Mouse (Mus musculus): ENCODE measurements at regions not wholly inside any gene's neighbourhood (a gene's known extent, or its start where the extent isn't known, plus 50 kb on each side); places are given as distances from the start of the nearest gene placed in this dataset.
"Not testable (repeated sequence)": the region's sequence is repeated elsewhere in the genome, so short reads cannot be mapped to it uniquely, and the experiment has no call there.

GRCm38 (mm10) chr14:15868520-15868919 is 380.6 kb upstream of the Ngly1 start:
- intact Hi-C loops (cut with DNase I), result no loop called here

GRCm38 (mm10) chr14:15872013-15872412 is 377.1 kb upstream of the Ngly1 start:
- intact Hi-C loops (cut with DNase I), result no loop called here

GRCm38 (mm10) chr14:15880146-15880545 is 368.9 kb upstream of the Ngly1 start:
- intact Hi-C loops (cut with DNase I), result loop anchor here (2.0 kb wide), 1 partner anchor 525 kb away; no protein-coding TSS in a partner anchor

- intact Hi-C loops (cut with DNase I), result loop anchor here (2.0 kb wide), 1 partner anchor 526 kb away; no protein-coding TSS in a partner anchor
Measured at GRCm38 (mm10) chr14:15881284-15881683, 367.8 kb upstream of the Ngly1 start.

- intact Hi-C loops (cut with DNase I), result no loop called here
Measured at GRCm38 (mm10) chr14:15884641-15885340, 364.3 kb upstream of the Ngly1 start.

GRCm38 (mm10) chr14:15897098-15897497 is 352.0 kb upstream of the Ngly1 start:
- intact Hi-C loops (cut with DNase I), result no loop called here

- intact Hi-C loops (cut with DNase I), result not testable (repeated sequence)
Measured at GRCm38 (mm10) chr14:15906429-15906828, 342.7 kb upstream of the Ngly1 start.

GRCm38 (mm10) chr14:15913206-15913605 is 335.9 kb upstream of the Ngly1 start:
- intact Hi-C loops (cut with DNase I), result not testable (repeated sequence)

- intact Hi-C loops (cut with DNase I), result no loop called here
Measured at GRCm38 (mm10) chr14:15914176-15914575, 334.9 kb upstream of the Ngly1 start.

- intact Hi-C loops (cut with DNase I), result not testable (repeated sequence)
Measured at GRCm38 (mm10) chr14:15924676-15925075, 324.4 kb upstream of the Ngly1 start.

- intact Hi-C loops (cut with DNase I), result no loop called here
Measured at GRCm38 (mm10) chr14:15934729-15935128, 314.4 kb upstream of the Ngly1 start.

- intact Hi-C loops (cut with DNase I), result no loop called here
Measured at GRCm38 (mm10) chr14:15970321-15970720, 278.8 kb upstream of the Ngly1 start.

GRCm38 (mm10) chr14:15970767-15971166 is 278.3 kb upstream of the Ngly1 start:
- intact Hi-C loops (cut with DNase I), result no loop called here

- intact Hi-C loops (cut with DNase I), result no loop called here
Measured at GRCm38 (mm10) chr14:15971306-15971705, 277.8 kb upstream of the Ngly1 start.

- intact Hi-C loops (cut with DNase I), result no loop called here
Measured at GRCm38 (mm10) chr14:15977366-15977765, 271.7 kb upstream of the Ngly1 start.

- intact Hi-C loops (cut with DNase I), result no loop called here
Measured at GRCm38 (mm10) chr14:15978329-15978728, 270.8 kb upstream of the Ngly1 start.

GRCm38 (mm10) chr14:16005409-16005808 is 243.7 kb upstream of the Ngly1 start:
- intact Hi-C loops (cut with DNase I), result no loop called here

- intact Hi-C loops (cut with DNase I), result no loop called here
Measured at GRCm38 (mm10) chr14:16006968-16007367, 242.1 kb upstream of the Ngly1 start.

- intact Hi-C loops (cut with DNase I), result no loop called here
Measured at GRCm38 (mm10) chr14:16009778-16010177, 239.3 kb upstream of the Ngly1 start.

GRCm38 (mm10) chr14:16023853-16024252 is 225.2 kb upstream of the Ngly1 start:
- intact Hi-C loops (cut with DNase I), result no loop called here

GRCm38 (mm10) chr14:16037771-16038170 is 211.3 kb upstream of the Ngly1 start:
- intact Hi-C loops (cut with DNase I), result no loop called here

- intact Hi-C loops (cut with DNase I), result no loop called here
Measured at GRCm38 (mm10) chr14:16038336-16038735, 210.7 kb upstream of the Ngly1 start.

- intact Hi-C loops (cut with DNase I), result no loop called here
Measured at GRCm38 (mm10) chr14:16044466-16044865, 204.6 kb upstream of the Ngly1 start.
